Mouse (Mus musculus): ENCODE measurements around the gene Esyt1.
"Not testable (repeated sequence)": the region's sequence is repeated elsewhere in the genome, so short reads cannot be mapped to it uniquely, and the experiment has no call there.

Esyt1 gene

DNA sequence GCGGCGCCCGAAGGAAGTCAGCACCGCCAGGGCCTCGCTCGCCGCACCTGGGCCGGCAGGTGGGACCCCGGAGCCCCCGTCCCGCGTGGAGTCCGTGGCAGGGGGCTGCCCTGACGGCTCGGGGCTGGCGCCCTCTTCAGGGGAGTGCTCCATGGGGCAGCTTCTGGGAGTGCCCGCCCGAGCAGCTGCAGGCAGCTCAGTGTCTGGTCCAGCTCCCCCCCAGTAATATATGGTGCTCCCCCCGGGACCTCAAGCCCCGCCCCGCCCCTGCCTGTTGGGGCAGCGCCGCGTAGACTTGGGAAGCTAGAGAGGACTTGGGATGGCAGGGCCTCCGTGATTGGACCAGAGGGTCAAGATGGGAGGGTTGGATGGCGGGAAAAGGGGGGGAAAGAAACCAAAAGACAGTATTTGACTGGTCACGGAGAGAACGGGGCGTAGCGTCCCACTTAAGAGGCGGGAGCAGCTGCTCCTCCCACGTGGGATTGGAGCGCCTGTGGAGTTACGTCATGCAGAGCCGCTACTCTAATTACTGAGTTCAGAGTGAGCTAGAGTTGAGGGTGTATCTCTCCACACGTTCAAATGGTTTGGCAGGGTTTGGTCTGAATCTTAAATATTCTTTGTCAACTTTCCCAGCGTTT is at the start of gene Esyt1:
TSS of gene Esyt1 (minus strand) at position 201 of the 638 bp plus-strand sequence.
- DNase-seq (ENCODE audit: low spot score in 2 of 2) = peak; percentile 91 to 94

DNA sequence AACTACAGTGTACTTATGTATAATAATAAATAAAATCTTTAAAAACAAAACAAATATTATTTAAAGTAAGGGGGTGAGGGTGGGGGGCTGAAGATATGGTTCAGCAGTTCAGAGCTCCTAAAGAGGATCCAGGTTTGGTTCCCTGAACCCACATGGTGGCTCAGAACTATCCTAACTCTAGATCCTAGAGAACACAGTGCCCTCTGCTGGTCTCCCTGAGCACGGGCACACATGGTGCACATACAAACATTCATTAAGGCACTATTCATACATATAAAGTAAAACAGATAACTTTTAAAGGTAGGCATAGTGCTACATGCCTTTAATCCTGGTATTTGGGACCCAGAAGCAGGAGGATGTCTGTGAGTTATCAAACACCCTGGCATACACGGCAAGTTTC is 49.4 kb upstream of the Esyt1 start:
- no peak for DNase-seq (ENCODE audit: low spot score in 2 of 2)

DNA sequence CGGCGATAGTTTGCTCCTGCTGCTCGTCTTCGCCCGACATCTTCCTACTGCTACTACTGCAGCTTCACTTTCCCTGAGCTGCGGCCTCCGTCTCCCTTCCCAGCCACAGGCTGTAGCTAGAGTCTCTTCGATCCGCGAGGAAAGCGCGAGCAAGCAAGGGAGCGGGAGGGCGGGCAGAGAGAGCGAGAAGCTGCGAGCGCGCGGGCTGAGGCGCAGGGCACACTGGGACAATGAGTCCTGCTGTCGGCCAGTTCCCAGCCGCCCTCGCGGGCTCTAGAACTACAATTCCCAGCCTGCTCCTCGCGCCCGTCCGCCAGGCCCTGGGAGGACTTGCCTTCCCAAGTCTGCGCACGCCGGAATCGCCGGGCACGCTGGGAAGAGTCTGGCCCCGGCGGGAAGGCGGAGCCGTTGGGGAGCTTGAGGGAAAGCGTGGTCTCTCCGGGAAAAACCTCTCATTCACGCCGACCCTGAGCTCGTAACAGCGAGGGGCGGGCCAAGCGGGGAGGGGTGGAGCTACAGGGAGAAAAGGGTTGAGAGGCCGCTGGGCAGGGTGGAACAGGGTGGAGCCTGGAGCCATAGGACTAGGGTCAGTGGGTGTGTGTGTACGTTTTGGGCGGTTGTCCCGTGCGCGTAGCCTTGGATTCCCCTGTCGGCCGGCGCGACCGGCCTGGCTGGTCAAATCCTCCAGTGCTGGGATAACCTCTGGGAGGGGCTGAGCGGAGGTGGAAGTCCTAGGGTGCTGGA is 40.3 kb upstream of the Esyt1 start, which contains the start of gene Pa2g4:
TSS of gene Pa2g4 (minus strand) at position 200 of the 744 bp plus-strand sequence.
- peak; percentile 96 to 99 for DNase-seq (ENCODE audit: low spot score in 2 of 2)

DNA sequence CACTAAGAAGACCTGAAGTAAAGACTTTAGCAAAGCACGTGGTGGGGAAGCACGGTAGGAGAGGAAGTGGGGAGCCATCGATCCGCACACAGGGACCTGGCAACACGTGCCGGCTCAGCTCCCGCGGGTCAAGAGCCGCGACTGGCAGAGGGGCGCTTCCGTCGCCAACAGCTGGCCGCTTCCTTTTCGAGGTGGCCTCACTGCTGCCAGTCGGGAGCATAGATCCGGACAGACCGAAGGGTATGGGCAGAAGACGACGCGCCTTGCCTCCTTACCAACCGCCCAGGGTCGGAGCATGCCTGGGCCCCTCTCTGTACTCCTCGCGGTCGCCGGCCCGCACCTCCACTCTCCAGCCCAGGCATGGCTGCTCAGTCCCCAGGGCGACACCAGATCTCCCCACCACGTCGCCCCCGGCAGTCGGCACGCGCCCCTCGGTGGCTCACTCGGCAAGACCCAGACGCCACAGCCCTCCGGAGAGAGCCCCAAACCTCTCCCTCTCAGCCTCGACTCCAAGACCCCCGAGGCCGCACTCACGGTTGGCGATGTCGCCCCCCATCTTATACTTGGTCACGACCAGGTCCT is 39.6 kb upstream of the Esyt1 start:
- peak; percentile 25 to 29 for DNase-seq (ENCODE audit: low spot score in 2 of 2)

DNA sequence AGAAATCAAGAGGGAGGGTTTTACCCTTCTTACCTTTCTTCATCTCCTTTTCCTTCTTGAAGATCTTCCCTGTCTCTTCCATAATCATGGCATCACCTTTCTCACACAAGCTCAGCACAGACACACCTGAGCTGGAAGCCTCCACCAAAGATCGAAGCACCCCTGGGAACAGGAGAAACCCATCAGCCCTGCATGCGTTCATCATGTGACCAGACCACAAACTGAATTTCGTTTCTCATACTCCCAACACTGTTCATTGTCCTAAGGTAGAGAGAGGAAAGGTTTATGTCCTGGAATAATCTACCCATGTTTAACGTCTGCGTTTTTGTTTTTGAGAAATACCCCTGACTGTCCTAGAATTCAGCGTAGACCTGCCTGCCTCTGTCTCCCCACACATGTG is 37.9 kb upstream of the Esyt1 start:
- DNase-seq (ENCODE audit: low spot score in 2 of 2) = no peak

DNA sequence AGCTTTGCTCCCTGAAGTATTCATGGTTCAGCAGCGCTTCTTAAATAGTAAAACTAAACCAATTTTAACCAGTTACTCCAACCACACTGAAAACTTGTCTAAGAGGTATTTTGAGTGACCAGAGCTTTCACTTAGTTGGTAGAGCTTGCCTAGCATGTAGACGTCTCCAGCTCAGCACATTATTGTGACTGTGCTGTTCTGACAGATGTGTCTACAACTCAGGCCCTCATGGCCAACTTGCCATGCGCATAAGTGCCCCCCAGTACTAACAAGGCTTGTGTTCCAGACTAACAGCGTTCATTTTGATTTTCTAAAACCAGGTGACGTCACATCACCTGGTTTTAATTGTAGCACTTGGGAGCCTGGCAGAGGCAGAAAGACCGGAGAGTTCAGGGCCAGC is 31.3 kb upstream of the Esyt1 start:
- DNase-seq (ENCODE audit: low spot score in 2 of 2) = no peak

DNA sequence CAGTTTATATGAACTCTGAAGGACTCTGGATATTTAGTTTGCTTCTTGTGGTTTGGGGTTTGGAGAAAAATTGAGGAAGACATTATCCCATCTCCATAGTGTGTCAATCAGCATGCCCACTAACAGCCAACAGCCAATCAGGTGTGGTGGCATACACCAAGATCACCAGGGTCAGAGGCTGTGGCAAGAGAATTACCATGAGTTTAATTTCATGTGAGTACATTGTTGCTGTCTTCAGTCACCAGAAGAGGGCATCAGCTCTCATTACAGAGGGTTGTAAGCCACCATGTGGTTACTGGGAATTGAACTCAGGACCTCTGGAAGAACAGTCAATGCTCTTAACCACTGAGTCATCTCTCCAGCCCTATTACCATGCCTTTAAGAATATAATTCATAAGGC is 30.6 kb upstream of the Esyt1 start:
- no peak for DNase-seq (ENCODE audit: low spot score in 2 of 2)

DNA sequence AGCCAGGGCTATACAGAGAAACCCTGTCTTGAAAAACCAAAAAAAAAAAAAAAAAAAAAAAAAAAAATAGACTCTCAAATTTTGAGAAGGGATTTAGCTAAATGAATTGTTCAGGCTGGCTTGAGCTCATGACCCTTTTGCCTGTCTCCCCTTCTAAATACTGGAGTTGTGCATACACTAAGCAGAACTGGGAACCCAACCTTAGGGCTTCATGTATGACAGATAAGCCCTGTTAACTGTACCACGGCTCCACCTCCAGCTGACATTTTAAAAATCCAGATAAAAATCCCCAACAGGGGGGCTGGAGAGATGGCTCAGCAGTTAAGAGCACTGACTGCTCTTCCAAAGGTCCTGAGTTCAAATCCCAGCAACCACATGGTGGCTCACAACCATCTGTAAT is 29.9 kb upstream of the Esyt1 start:
- DNase-seq (ENCODE audit: low spot score in 2 of 2) = not testable (repeated sequence)

DNA sequence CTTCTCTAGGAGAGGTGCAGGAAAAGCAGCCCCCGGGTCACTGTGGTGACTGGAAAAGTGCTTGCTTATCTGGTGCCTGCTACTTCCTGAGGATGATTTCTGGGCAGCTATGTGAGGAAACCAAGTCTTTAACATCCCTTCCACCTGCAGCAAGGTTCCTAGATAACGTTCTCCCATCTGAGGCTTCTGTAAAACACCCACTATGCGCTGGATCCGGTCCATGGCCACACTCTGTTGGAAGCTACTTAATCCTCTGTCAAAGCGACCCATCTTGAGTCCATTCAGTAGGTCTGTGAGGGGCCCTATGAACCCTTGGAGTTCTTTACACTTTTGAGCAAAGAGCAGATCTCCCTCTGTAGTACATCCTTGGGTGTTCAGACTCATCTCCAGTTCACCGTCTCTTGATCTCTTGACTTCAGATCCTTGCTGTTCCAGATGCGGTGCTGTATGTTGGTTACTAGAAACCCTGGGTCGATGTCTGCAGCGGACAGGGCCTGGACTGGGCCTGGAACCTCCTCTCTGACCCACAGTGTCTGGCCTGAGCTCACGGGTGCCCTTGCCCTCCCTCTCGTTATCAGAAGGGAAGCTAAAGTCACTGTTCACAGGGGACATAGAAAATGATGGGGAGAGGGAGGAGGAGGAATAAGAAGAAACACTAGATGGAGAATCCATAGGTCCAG is 24.6 kb upstream of the Esyt1 start:
- not testable (repeated sequence) for DNase-seq (ENCODE audit: low spot score in 2 of 2)

DNA sequence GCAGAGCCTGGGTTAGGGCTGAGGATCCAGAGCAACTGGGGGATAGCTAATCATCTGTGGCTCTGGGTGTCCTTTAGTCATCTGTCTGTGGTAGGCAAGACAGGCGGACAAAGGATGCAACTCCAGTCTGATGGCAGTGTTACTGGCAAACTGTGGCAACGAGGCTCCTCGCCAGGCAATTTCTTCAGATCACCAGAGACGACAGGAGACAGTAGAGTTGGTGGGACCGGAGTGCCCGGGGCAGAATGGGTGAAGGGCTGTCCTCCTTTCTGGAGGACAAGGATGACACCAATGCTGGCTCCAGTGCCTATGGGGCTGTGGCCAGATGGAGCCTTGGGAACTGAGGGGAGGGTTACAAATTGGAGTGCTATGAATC is 24.0 kb upstream of the Esyt1 start:
- not testable (repeated sequence) for DNase-seq (ENCODE audit: low spot score in 2 of 2)

DNA sequence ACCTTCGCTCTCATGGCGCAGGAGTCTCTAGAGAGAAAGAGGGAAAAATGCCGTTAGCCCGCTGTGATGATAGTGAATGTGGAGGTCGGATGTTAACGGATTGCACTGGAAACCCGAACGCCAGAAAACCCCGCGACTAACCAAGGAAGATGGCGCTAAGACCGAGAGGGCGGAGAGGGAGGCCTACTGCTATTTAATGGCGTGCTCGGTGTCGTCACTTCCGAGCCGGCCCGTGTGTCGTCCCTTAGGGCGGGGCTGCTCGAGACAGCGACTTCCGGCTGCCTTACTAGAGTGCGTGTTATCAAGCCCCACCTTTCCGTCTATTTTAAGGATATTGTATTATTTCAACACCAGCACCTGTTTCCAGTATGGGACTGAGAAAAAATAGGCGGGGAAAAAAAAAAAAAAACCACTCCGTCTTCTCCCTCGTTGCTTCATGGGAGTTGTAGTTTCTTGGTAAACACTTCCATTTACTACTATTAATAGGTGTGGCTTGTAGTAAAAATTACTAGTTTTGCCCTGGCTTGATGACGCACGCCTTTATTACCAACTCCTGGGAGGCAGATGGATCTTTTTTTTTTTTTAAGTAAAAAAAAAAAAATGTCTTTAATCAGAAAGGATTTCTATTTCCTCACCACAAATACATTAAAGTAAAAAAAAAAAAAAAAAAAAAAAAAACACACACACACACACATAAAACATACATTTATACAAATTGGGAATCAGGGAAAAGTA is 23.4 kb upstream of the Esyt1 start, which contains the start of gene Rpl41:
TSS of gene Rpl41 (minus strand) at position 359 of the 735 bp plus-strand sequence.
- DNase-seq (ENCODE audit: low spot score in 2 of 2) = peak; percentile 85 to 94

DNA sequence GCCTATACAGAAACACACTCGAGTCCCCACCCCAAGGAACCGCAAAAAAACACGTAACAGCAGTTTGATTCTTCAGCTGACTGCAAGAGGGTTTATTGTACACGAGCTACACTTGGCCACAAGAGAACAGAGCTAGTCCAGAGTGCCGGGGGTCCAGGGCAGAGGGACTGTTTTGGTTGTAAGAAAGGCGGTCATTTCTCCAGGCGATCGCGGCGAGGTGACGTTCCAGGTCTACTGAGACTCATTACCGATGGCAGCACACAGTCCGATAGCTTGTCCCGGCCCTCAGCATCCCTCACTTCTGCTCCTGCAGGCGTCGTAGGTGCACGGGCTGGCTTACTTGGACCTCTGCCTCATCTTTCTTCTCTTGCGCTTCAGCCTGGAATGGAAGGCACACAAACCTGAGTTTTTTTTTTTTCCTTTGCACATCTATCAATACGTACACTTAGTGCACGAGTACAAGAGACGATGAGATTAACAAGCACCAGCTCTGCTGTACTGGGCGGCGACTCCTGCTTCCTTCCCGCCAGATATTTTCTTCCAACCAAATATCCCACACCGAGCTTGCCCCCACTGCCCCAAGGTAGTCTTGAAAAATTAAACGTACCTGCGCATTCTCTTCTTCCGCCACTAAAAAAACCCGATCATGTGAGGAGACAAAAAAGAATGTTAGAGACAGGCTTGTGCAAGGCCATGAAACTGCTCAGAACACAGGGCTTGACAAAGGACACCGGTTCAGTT is 22.6 kb upstream of the Esyt1 start:
- DNase-seq (ENCODE audit: low spot score in 2 of 2) = not testable (repeated sequence)

DNA sequence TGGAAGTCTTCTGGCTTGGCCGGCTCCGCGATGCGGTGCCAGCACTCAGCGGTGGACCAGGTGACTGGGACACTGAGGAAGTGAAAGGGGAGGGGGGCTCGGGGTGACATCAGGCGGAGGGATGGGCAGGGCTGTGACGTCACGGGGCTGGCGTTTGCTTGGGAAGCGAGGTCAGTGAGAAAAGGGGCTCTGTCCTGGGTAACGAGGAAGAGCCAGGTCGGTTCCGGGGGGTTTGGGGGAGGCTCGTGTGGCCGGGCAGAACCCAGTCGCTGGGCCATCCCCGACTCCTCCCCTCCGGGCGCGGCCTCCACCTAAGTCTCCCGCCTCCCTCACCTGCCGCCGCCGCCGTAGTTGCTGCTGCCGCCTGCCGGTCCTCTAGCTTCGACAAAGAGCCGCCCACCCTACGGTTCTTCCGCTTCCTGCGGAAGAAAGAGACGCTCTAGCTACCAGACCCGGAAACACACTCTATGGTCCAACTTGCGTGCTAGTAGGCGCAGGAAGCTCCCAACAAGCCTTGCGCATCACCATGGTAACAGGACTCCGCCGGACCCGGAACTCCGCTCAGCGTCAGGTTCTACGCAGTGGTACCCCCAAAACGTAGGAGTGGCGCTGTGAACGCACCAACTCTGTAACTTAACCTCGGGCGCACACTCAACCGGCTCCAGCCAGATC is 21.8 kb upstream of the Esyt1 start, which contains the start of gene Zc3h10:
TSS of gene Zc3h10 (minus strand) at position 414 of the 672 bp plus-strand sequence.
- DNase-seq (ENCODE audit: low spot score in 2 of 2) = peak; percentile 87 to 93

DNA sequence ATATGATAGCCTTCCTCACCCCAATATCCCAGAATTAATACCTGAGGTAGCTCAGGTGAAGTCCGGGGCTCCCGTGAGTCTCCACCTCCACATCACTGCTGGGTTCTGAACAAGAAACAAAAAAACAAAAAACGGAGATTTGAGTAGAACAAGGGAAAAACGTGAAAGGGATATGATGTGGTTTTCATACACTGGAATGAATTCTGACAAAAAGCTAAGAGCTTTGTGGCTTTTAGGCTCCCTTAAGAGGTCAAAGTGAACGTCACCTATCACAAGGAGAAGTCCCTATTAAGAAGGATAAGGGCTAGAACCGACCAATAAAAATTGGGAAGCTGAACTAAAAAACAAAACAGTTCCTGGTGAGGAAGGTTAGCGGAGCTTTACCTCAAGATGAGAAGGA is 21.1 kb upstream of the Esyt1 start:
- no peak for DNase-seq (ENCODE audit: low spot score in 2 of 2)

DNA sequence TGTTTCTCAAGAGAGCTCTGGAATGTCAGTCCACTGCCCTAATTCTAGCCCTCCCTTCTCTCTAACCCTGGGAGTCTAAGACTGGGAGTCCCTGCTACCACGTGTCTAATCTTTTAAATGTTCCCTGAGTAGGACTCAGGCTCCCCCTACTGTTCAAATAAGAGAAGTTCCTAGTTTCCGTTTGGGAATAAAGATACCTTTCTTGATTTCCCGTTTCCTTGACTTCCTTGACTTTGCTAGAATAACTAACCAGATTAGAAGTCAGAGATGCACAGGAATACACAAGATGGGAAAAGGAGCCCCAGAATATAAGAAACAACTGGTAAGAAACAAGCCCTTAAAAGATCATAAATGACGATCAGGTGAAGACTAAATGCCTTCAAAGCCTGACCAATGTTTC is 20.7 kb upstream of the Esyt1 start:
- no peak for DNase-seq (ENCODE audit: low spot score in 2 of 2)

DNA sequence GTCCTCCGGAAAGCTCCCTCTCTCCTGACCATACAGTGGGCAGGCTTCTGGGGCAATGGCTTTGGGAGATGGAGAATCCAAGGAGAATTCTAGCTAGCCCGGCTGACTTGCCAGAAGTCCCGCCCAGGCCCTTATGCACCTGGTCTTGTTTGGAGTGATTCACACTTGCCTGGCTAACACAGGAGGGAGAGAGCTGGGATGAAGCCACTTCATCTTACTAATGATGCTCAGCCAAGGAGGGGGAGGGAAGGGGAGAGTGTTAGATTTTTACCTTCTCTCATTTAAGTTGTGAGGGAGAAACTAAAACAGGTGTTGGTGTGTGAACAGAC is 19.9 kb upstream of the Esyt1 start:
- no peak for DNase-seq (ENCODE audit: low spot score in 2 of 2)

DNA sequence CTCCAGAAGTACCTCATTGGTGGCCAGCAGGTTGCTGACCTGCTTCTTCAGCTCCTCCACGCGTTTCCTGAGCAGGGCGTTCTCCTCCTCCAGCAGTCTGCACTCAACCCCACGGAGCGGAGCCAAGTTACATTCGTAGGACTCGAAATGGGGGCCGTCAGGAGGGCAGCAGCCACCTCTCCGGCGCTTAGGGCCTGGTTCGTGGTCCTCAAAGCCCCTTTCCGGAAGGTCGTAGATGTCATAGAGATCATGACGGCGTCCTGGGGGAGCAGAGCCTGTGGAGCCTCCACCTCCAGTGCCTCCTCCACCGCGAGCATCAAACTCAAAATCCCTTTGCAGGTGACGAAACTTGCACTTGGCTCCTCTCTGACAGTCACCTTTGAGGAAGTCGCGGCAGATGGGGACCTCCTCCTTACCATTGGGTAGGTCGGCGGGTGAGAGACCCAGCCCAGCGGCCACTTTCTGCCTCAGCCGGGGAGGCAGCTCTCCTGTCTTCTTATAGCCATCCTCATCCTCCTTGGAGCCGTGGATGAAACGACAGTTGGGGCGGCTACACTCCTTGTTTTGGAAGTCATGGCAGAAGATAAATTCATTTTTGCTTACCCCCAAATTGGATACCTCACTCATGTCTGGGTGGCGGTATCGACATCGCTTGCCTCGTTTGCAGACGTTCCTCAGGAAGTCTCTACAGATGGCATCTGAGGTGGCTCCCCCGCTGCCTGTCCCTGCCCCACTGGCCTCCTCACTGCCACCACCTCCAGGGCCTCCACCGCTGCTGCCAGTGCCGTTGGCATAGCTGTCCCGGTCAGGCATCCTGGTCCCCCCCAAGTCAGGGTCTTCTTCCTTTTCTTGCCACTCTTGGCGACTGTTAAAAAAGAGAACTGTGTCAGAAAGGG is 19.3 kb upstream of the Esyt1 start:
- DNase-seq (ENCODE audit: low spot score in 2 of 2) = no peak

DNA sequence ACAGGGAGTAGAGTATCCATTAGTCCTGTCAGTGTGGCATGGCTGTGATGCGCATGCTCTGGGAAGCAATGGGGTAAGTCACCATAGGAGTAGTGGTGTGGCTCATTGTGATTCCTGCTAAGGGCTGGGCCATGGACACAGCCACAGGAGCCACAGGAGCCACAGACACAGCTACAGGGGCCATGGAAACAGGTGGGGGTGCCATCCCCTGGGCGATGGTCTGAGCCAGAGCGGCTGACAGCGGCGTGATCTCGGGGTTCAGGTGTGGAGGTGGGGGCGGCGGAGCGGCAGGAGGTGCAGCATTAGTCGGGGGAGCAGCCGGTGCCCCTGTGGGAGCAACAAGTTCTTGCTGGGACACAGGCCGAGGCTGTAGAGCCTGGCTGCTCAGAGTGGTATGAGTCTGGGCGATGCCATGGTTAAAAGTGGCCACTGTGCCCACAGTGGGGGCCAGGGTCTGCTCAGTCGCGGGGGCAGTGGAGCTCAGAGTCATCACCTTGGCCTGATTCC is 18.5 kb upstream of the Esyt1 start:
- no peak for DNase-seq (ENCODE audit: low spot score in 2 of 2)

DNA sequence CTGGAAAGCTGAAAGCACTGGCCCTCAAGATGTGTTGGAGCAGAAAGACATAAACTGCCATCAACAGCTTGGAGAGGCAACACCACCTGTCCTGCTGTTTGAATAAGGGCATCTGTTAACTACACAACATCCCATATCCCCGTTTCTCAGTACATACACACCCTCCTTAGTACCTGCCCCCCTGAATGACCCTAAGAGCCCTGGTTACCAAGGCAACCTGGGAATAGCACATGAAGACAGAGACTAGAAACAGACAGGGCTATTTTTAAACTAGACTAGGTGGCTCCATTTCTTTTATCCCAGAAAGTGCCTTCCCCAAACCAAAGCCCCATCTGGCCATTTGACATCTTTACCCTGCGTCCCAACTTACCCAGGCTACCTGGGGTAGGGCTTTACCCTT is 17.4 kb upstream of the Esyt1 start:
- DNase-seq (ENCODE audit: low spot score in 2 of 2) = no peak

Data from urinary bladder, postnatal 36 days (tissue).